Mouse (Mus musculus) midbrain, embryonic 13.5 days (tissue): ENCODE results near the gene Rrp36. TPM values are rescaled to one million over a fixed set of nuclear protein-coding genes. Genes with fewer than 3 reads are reported as not detected.

Experiments used
- ATAC-seq: fragments of 200-750 bp; cut with Nextera tagmentation; 2 replicates; pipeline ENCODE4 v1.8.0; 2017; ENCODE audit warnings: mild to moderate bottlenecking, moderate TSS enrichment, moderate library complexity
- H3K27ac ChIP-seq: fragments of 300-500 bp; sonication (generic); 2 replicates; pipeline ENCODE4 v1.5.1; 2015; ENCODE audit warnings: inconsistent platforms, mild to moderate bottlenecking, moderate library complexity
- H3K27me3 ChIP-seq: fragments of 300-500 bp; sonication (generic); 2 replicates; pipeline ENCODE4 v1.6.1; 2015; ENCODE audit warnings: mild to moderate bottlenecking, inconsistent platforms
- H3K36me3 ChIP-seq: fragments of 300-500 bp; sonication (generic); 2 replicates; pipeline ENCODE4 v1.6.1; 2015; ENCODE audit warnings: mild to moderate bottlenecking, inconsistent platforms
- H3K4me1 ChIP-seq: fragments of 300-500 bp; sonication (generic); replicated peaks from 2 replicates; pipeline ENCODE4 v1.6.1; 2015; ENCODE audit warnings: inconsistent platforms
- H3K4me2 ChIP-seq: fragments of 300-500 bp; sonication (generic); replicated peaks from 2 replicates; pipeline ENCODE4 v1.6.1; 2015; ENCODE audit warnings: moderate library complexity, mild to moderate bottlenecking, inconsistent platforms
- H3K4me3 ChIP-seq: fragments of 300-500 bp; sonication (generic); replicated peaks from 2 replicates; pipeline ENCODE4 v1.5.1; 2015; ENCODE audit warnings: mild to moderate bottlenecking, inconsistent platforms
- H3K9ac ChIP-seq: fragments of 300-500 bp; sonication (generic); replicated peaks from 2 replicates; pipeline ENCODE4 v1.6.1; 2015; ENCODE audit warnings: mild to moderate bottlenecking, inconsistent platforms
- H3K9me3 ChIP-seq: fragments of 300-500 bp; sonication (generic); 2 replicates; pipeline ENCODE4 v1.6.1; 2016; ENCODE audit warnings: mild to moderate bottlenecking, inconsistent platforms
- WGBS: fragments of 180-500 bp; shearing (Covaris S2); methylation state at CpG from one replicate; pipeline ENCODE4 v1.1.7; 2015; 5-methylcytosine and 5-hydroxymethylcytosine counted together
- polyA plus RNA-seq: library from polyadenylated mRNA; unstranded; fragments of >200 nt; fragmentation: Nextera tagmentation; extraction: Ambion mirVana; gene quantifications from 2 replicates; pipeline ENCODE4 v1.2.1, GENCODE M21; 2015

The Rrp36 gene
- polyA plus RNA-seq: 48.1 and 49.9 TPM in 2 replicates

DNA sequence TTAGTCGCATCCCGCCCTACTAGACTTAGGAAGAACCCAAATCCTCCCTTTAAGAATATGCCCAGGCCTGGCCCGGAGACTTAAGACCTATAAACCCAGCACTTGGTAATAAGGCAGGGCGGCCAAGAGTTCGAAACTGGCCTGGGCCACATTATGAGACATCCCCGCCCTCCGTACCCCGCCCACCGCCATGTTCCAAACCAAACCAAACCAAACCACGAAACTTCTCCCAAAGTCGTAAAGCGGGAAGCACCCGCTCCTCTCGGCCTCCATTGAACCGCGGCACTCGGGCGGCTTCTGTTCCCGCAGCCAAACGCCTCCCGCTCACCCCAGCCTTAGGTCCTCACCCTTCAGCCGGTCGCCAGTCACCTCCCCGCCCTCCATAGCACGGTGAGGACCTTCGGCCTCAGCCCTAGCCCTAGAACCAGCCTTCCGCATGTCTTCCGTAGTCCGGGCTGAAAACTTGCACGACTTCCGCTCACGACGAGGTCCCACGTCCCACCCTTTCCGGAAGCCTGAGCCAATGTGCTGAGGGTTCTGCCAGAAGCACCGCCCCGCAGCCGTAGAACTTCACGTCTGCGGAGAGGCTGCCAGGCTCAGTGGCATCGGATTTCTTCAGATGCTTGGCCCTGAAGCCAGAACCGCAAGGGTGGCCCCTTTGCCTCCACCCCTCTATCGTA is at the start of gene Rrp36:
Rrp36 (minus strand) TSS at position 503 of the 680 bp plus-strand sequence.
- Histone ChIP-seq H3K4me3 (peak within 1 kb of the TSS; percentile 83), H3K4me2 (peak within 1 kb of the TSS; percentile 94), H3K9me3 (no peaks in the 10 kb centered on the region), H3K9ac (peak within 1 kb of the TSS; percentile 79), H3K36me3 (peaks cover 58% of the 10 kb centered on the region), H3K27ac (peak within 1 kb of the TSS; percentile 55), H3K4me1 (peaks cover 32% of the 10 kb centered on the region), H3K27me3 (no peaks in the 10 kb centered on the region)
- under 1% methylated on average over 43 of the region's 43 CpGs for WGBS
- peak; percentile 93 for ATAC-seq

GRCm38 (mm10) chr17:46721077-46721476 is 46.9 kb upstream of the Rrp36 start:
- ATAC-seq: no peak
- no peak overlapping the region for H3K4me3 ChIP-seq
- H3K9me3 ChIP-seq: no peaks in the 10 kb centered on the region
- H3K27me3 ChIP-seq: no peaks in the 10 kb centered on the region
- H3K36me3 ChIP-seq: peaks cover 64% of the 10 kb centered on the region
- H3K9ac ChIP-seq: no peak overlapping the region
- WGBS: 80% methylated on average over 7 of the region's 7 CpGs
- H3K27ac ChIP-seq: no peak overlapping the region
- no peak overlapping the region for H3K4me2 ChIP-seq
- no peaks in the 10 kb centered on the region for H3K4me1 ChIP-seq

DNA sequence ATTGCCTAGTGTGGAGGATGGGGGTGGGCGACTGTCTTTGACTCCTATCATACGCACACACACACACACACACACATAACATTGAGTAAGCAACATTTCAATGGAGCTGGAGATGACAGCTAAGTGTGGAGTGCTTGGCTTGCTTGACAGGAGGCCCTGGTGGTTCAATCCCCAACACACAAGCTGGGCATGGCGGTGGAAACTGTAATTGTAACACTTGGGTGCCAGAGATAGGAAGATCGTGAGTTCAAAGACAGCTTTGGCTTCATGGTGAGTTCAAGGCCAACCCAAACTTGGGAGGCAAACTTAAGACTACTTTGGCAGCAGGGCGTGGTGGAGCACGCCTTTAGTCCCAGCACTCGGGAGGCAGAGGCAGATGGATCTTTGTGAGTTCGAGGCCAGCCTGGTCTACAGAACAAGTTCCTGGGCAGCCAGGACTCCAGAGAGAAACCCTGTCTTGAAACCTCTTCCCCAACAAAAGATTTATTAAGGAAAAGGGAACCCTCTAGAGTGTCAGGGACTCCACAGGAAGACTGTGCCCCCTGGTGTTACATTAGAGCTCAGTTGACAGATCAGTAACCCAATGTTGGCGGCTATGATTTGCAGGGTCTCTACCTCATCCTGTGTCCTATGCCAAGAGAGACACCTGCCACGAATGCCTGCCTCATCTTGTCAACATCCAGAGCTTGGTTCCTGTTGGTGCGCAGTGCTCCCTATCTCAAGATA is 40.8 kb upstream of the Rrp36 start:
- peaks cover 37% of the 10 kb centered on the region for H3K36me3 ChIP-seq
- H3K9ac ChIP-seq: no peak overlapping the region
- peaks cover 19% of the 10 kb centered on the region for H3K4me1 ChIP-seq
- H3K4me2 ChIP-seq: no peak overlapping the region
- ATAC-seq: no peak
- no peaks in the 10 kb centered on the region for H3K27me3 ChIP-seq
- no peak overlapping the region for H3K27ac ChIP-seq
- H3K4me3 ChIP-seq: no peak overlapping the region
- WGBS: 95% methylated on average over 11 of the region's 11 CpGs
- H3K9me3 ChIP-seq: no peaks in the 10 kb centered on the region

- Histone ChIP-seq H3K4me1 (peaks cover 19% of the 10 kb centered on the region), H3K36me3 (peaks cover 37% of the 10 kb centered on the region), H3K27me3 (no peaks in the 10 kb centered on the region), H3K27ac (no peak overlapping the region), H3K4me2 (no peak overlapping the region), H3K4me3 (no peak overlapping the region), H3K9me3 (no peaks in the 10 kb centered on the region), H3K9ac (no peak overlapping the region)
- WGBS: 89% methylated on average over 9 of the region's 9 CpGs
- ATAC-seq: no peak
Observed at GRCm38 (mm10) chr17:46713849-46714248, 39.7 kb upstream of the Rrp36 start.

GRCm38 (mm10) chr17:46712442-46712841 is 38.3 kb upstream of the Rrp36 start:
- no peaks in the 10 kb centered on the region for H3K9me3 ChIP-seq
- peaks cover 19% of the 10 kb centered on the region for H3K4me1 ChIP-seq
- H3K36me3 ChIP-seq: peaks cover 34% of the 10 kb centered on the region
- peak overlapping the region; percentile 98 for H3K4me3 ChIP-seq
- no peaks in the 10 kb centered on the region for H3K27me3 ChIP-seq
- peak overlapping the region; percentile 100 for H3K4me2 ChIP-seq
- peak overlapping the region; percentile 93 for H3K9ac ChIP-seq
- ATAC-seq: no peak
- H3K27ac ChIP-seq: no peak overlapping the region
- 79% methylated on average over 7 of the region's 7 CpGs for WGBS

- ATAC-seq: peak; percentile 32
- under 1% methylated on average over 52 of the region's 76 CpGs for WGBS
Observed at GRCm38 (mm10) chr17:46711612-46712271, 37.6 kb upstream of the Rrp36 start.

DNA sequence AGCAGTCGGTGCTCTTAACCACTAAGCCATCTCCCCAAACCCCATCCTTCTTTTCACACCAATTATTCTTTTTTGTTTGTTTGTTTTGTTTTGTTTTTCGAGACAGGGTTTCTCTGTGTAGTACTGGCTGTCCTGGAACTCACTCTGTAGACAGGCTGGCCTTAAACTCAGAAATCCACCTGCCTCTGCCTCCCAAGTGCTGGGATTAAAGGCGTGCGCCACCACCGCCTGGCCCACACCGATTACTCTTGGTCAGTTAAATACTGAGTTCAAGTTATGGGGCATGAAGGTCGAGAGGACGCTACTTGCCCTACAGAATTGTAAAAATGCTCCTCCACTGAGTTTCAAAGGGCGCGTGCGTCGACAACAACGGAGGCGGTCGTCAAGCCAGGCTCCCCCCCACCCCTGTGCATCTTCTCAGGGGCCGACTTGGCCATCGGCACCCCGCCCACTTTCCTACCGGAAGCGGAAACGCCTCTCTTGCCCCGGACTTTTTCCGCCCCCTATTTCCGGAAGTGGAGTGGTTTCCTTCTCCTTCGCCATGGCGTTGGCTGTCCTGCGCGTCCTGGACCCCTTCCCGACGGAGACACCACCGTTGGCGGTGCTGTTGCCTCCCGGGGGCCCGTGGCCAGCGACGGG is 36.9 kb upstream of the Rrp36 start, which contains the start of gene Pex6:
Pex6 (plus strand) TSS at position 505 of the 639 bp plus-strand sequence.
- 8% methylated on average over 36 of the region's 36 CpGs for WGBS
- Histone ChIP-seq H3K9me3 (no peaks in the 10 kb centered on the region), H3K36me3 (peaks cover 23% of the 10 kb centered on the region), H3K27ac (peak within 1 kb of the TSS; percentile 82), H3K4me1 (peaks cover 26% of the 10 kb centered on the region), H3K4me3 (peak within 1 kb of the TSS; percentile 98), H3K9ac (peak within 1 kb of the TSS; percentile 93), H3K27me3 (no peaks in the 10 kb centered on the region), H3K4me2 (peak within 1 kb of the TSS; percentile 100)
- peak; percentile 93 for ATAC-seq

More at GRCm38 (mm10) chr17:46711612-46712271, 37.6 kb upstream of the Rrp36 start:
- Histone ChIP-seq H3K4me2 (peak overlapping the region; percentile 100), H3K27ac (peak overlapping the region; percentile 82), H3K9me3 (no peaks in the 10 kb centered on the region), H3K36me3 (peaks cover 29% of the 10 kb centered on the region), H3K27me3 (no peaks in the 10 kb centered on the region), H3K9ac (peak overlapping the region; percentile 93), H3K4me3 (peak overlapping the region; percentile 98), H3K4me1 (peaks cover 22% of the 10 kb centered on the region)

GRCm38 (mm10) chr17:46706375-46707089 is 32.4 kb upstream of the Rrp36 start:
- no peaks in the 10 kb centered on the region for H3K9me3 ChIP-seq
- no peak overlapping the region for H3K9ac ChIP-seq
- no peak overlapping the region for H3K27ac ChIP-seq
- peaks cover 40% of the 10 kb centered on the region for H3K4me1 ChIP-seq
- WGBS: 95% methylated on average over 14 of the region's 14 CpGs
- H3K4me2 ChIP-seq: no peak overlapping the region
- H3K4me3 ChIP-seq: no peak overlapping the region
- H3K36me3 ChIP-seq: no peaks in the 10 kb centered on the region
- no peak for ATAC-seq
- no peaks in the 10 kb centered on the region for H3K27me3 ChIP-seq

DNA sequence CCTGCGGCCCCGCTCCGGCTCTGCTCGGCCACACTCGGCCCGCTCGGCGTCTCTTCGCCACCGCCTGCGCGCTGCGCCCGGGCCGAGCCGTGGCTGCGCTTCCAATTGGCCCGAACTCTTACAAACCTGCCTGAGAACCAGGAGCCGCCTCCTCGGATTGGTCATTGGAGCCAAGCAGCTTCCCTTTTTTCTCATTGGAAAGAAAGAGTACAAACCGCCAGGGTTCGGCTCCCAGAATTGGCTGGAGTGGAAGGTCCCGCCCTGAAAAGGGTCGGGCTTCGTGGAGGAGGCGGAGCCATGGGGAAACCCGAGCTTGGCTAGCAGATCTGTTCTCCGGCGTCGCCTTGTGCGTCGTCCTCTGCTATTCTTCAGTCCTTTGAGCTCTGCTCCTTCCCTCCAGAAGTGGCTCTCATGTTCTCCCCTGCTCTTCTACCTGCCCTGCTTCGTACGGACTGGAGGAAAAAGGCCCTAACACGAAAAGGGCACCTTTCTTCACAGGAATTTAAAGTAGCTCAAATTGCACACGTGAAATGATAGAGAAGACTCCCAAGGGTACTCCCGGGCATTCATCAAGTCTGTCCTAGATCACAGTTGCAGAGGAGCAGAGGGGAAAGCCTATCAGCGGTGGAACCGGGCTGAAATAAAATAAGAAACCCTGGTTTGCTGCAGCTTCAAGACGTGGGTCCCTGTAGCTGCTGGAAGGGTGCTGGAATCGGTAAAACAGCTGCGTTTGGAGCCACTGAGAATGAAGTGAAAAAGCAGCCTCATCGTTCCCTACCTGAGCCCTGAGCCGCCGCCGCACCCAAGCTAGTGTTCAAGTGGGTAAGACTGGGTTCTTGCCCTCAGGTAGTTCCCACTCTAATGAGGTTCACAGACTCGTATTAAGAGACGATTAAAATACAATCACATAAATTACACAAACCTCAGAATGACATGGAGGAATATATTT is 31.0 kb upstream of the Rrp36 start, which contains the start of gene Ppp2r5d:
Ppp2r5d (minus strand) TSS at position 225 of the 949 bp plus-strand sequence.
- peak within 1 kb of the TSS; percentile 97 for H3K9ac ChIP-seq
- peak within 1 kb of the TSS; percentile 91 for H3K4me3 ChIP-seq
- peaks cover 4% of the 10 kb centered on the region; the same call in 1 of the 2 replicates for H3K36me3 ChIP-seq
- H3K27me3 ChIP-seq: no peaks in the 10 kb centered on the region
- peak within 1 kb of the TSS; percentile 93 for H3K27ac ChIP-seq
- peak within 1 kb of the TSS; percentile 82 for H3K4me2 ChIP-seq
- peaks cover 48% of the 10 kb centered on the region for H3K4me1 ChIP-seq
- peak; percentile 96 for ATAC-seq
- H3K9me3 ChIP-seq: no peaks in the 10 kb centered on the region
- WGBS: 2% methylated on average over 48 of the region's 48 CpGs
